8 mouse cellular contexts compared by ENCODE assay signal in the genomic region with DNA sequence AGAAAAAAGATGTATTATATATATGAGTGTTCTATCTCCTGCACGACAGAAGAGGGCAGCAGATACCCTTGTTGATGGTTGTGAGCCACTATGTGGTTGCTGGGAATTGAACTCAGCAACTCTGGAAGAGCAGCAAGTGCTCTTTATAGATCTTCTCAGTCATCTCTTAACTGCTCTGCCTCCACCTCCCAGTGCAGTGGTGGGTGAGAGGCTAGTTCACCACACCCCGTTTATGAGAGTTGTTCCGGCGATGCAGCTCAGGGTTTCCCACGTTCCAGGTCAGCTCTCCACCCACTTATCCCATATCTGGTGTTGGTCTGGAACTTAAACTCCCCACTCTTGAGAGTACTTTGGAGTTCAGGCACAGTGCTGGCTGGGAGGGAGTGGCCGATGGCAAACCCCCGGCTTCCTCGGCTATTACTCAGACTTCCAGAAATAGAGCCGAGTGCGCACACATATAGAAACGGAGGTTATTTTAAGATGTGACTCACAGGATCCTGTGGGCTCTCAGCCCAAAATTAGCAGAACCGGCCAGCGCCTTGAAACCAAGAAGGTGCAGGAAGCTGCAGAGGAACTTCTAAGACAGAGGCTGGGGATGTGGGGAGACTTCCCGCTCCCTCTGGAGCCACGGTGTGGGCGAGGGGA. TPM values are rescaled to one million over a fixed set of nuclear protein-coding genes. Genes with fewer than 3 reads are reported as not detected.
A peak's percentile ranks its signal among the peaks of the same experiment; 100 is the strongest.
DNase-seq lines count a peak whose midpoint lies in the region; ATAC-seq and TF ChIP-seq lines count a peak whose summit lies in the region.

No protein-coding gene starts in this region.

- peak overlapping the region; percentile 64 for H3K4me2 ChIP-seq in intestine, postnatal 0 days (replicated peaks; ENCODE audit: low read depth)
- H3K4me2 ChIP-seq in liver, embryonic 12.5 days: peak overlapping the region; percentile 72

- H3K9me3 ChIP-seq in embryonic facial prominence, embryonic 10.5 days: no peaks in the 10 kb centered on the region
- no peaks in the 10 kb centered on the region for H3K9me3 ChIP-seq in intestine, postnatal 0 days (ENCODE audit: control insufficient read depth)
- H3K9me3 ChIP-seq in liver, embryonic 12.5 days (replicated peaks): no peaks in the 10 kb centered on the region

- H3K27ac ChIP-seq in embryonic facial prominence, embryonic 10.5 days (replicated peaks): no peak overlapping the region; the same call in 1 of the 2 replicates
- peak overlapping the region; percentile 81 for H3K27ac ChIP-seq in intestine, postnatal 0 days (ENCODE audit: low read depth, low read length)
- H3K27ac ChIP-seq in liver, embryonic 12.5 days: peak overlapping the region; percentile 66

- TF ChIP-seq CTCF in intestine, postnatal 0 days (IDR thresholded peaks at IDR 0.05; ENCODE audit: low read depth): peak; percentile 70

- no peaks in the 10 kb centered on the region for H3K36me3 ChIP-seq in embryonic facial prominence, embryonic 10.5 days (replicated peaks)
- H3K36me3 ChIP-seq in intestine, postnatal 0 days (ENCODE audit: control insufficient read depth, insufficient read depth): no peaks in the 10 kb centered on the region
- no peaks in the 10 kb centered on the region for H3K36me3 ChIP-seq in liver, embryonic 12.5 days

- H3K27me3 ChIP-seq in embryonic facial prominence, embryonic 10.5 days (replicated peaks; ENCODE audit: low read depth, poor library complexity, severe bottlenecking): no peaks in the 10 kb centered on the region
- no peaks in the 10 kb centered on the region for H3K27me3 ChIP-seq in intestine, postnatal 0 days (replicated peaks; ENCODE audit: control insufficient read depth, insufficient read depth, low read length)
- H3K27me3 ChIP-seq in liver, embryonic 12.5 days (replicated peaks): 0 out of 2 replicates have a peak, but pooled peaks cover 6% of the 10 kb centered on the region

- peaks cover 35% of the 10 kb centered on the region for H3K4me1 ChIP-seq in embryonic facial prominence, embryonic 10.5 days
- no peaks in the 10 kb centered on the region for H3K4me1 ChIP-seq in intestine, postnatal 0 days (replicated peaks; ENCODE audit: control insufficient read depth, insufficient read depth, low read length)
- H3K4me1 ChIP-seq in liver, embryonic 12.5 days: peaks cover 38% of the 10 kb centered on the region

- peak overlapping the region; percentile 48 for H3K4me3 ChIP-seq in embryonic facial prominence, embryonic 10.5 days
- H3K4me3 ChIP-seq in intestine, postnatal 0 days (ENCODE audit: low read depth, low read length): peak overlapping the region; percentile 17
- peak overlapping the region; percentile 35 for H3K4me3 ChIP-seq in liver, embryonic 12.5 days

- H3K9ac ChIP-seq in intestine, postnatal 0 days (ENCODE audit: low read depth, low read length): no peak overlapping the region
- peak overlapping the region; percentile 57 for H3K9ac ChIP-seq in liver, embryonic 12.5 days

- 14% methylated on average over 16 of the region's 16 CpGs for WGBS in embryonic facial prominence, embryonic 10.5 days
- 3% methylated on average over 16 of the region's 16 CpGs for WGBS in intestine, postnatal 0 days
- WGBS in liver, embryonic 12.5 days (ENCODE audit: insufficient replicate concordance): 2% methylated on average over 16 of the region's 16 CpGs

- DNase-seq in B cell, adult 2 months: peak; percentile 72 to 78
- peak; percentile 87 for DNase-seq in Muller cell, postnatal 12 days (ENCODE audit: inconsistent ontology term)
- DNase-seq in embryonic facial prominence, embryonic 10.5 days (ENCODE audit: low spot score): no peak
- peak; percentile 83 to 92 for DNase-seq in heart, adult 18-20 months
- DNase-seq in urinary bladder, postnatal 36 days (ENCODE audit: low spot score in 2 of 2): peak; percentile 63 to 65

- ATAC-seq in intestine, postnatal 0 days: peak; percentile 3; the same call in 1 of the 2 replicates
- ATAC-seq in liver, embryonic 12.5 days: no peak
- peak; percentile 84 for ATAC-seq in monocyte, adult 5-6 weeks (replicated peaks; ENCODE audit: insufficient number of reproducible peaks, low FRiP score, low TSS enrichment, poor library complexity, severe bottlenecking)

RNA-seq across cellular contexts. Expression of gene Dot1l, which starts 3.7 kb away (rescaled TPM):
- 23.5 and 25.0 TPM in 2 replicates for polyA plus RNA-seq in embryonic facial prominence, embryonic 10.5 days (2016; fragmentation: Nextera tagmentation; extraction: Ambion mirVana)
- total RNA-seq in heart, adult 18-20 months (2021): 10 to 100 TPM; 11.7 to 14.3 TPM
- polyA plus RNA-seq in intestine, postnatal 0 days (2015; fragmentation: Nextera tagmentation; extraction: Ambion mirVana): 6.2 and 7.6 TPM in 2 replicates
- 15.7 TPM in 2 replicates for polyA plus RNA-seq in liver, embryonic 12.5 days (2016; fragmentation: Nextera tagmentation; extraction: Ambion mirVana)
- 5.2 to 17.7 TPM (median 6.3 TPM) in 3 replicates for total RNA-seq in monocyte, adult 5-6 weeks (2017)

RNA-seq across cellular contexts. Expression of gene Ap3d1, which starts 9.2 kb away (rescaled TPM):
- 60.5 and 61.5 TPM in 2 replicates for polyA plus RNA-seq in embryonic facial prominence, embryonic 10.5 days (2016; fragmentation: Nextera tagmentation; extraction: Ambion mirVana)
- 10 to 100 TPM; 42.3 to 45.0 TPM for total RNA-seq in heart, adult 18-20 months (2021)
- polyA plus RNA-seq in intestine, postnatal 0 days (2015; fragmentation: Nextera tagmentation; extraction: Ambion mirVana): 41.3 and 49.5 TPM in 2 replicates
- 36.5 and 38.2 TPM in 2 replicates for polyA plus RNA-seq in liver, embryonic 12.5 days (2016; fragmentation: Nextera tagmentation; extraction: Ambion mirVana)
- 65.5 to 110 TPM (median 103 TPM) in 3 replicates for total RNA-seq in monocyte, adult 5-6 weeks (2017)

RNA-seq across cellular contexts. Expression of gene Sf3a2, which starts 46.7 kb away (rescaled TPM):
- 114 and 127 TPM in 2 replicates for polyA plus RNA-seq in embryonic facial prominence, embryonic 10.5 days (2016; fragmentation: Nextera tagmentation; extraction: Ambion mirVana)
- total RNA-seq in heart, adult 18-20 months (2021): 10 to 100 TPM; 28.6 to 28.7 TPM
- 35.5 and 39.0 TPM in 2 replicates for polyA plus RNA-seq in intestine, postnatal 0 days (2015; fragmentation: Nextera tagmentation; extraction: Ambion mirVana)
- 53.5 and 54.1 TPM in 2 replicates for polyA plus RNA-seq in liver, embryonic 12.5 days (2016; fragmentation: Nextera tagmentation; extraction: Ambion mirVana)
- 9.4 to 23.3 TPM (median 10.7 TPM) in 3 replicates for total RNA-seq in monocyte, adult 5-6 weeks (2017)

RNA-seq across cellular contexts. Expression of gene Plekhj1, which starts 47.1 kb away (rescaled TPM):
- polyA plus RNA-seq in embryonic facial prominence, embryonic 10.5 days (2016; fragmentation: Nextera tagmentation; extraction: Ambion mirVana): 181 and 184 TPM in 2 replicates
- total RNA-seq in heart, adult 18-20 months (2021): 10 to 100 TPM; 30.7 to 32.4 TPM
- 60.9 and 61.8 TPM in 2 replicates for polyA plus RNA-seq in intestine, postnatal 0 days (2015; fragmentation: Nextera tagmentation; extraction: Ambion mirVana)
- 134 and 137 TPM in 2 replicates for polyA plus RNA-seq in liver, embryonic 12.5 days (2016; fragmentation: Nextera tagmentation; extraction: Ambion mirVana)
- 29.4 to 59.3 TPM (median 41.3 TPM) in 3 replicates for total RNA-seq in monocyte, adult 5-6 weeks (2017)

RNA-seq across cellular contexts. Expression of gene Izumo4, which starts 49.3 kb away (rescaled TPM):
- polyA plus RNA-seq in embryonic facial prominence, embryonic 10.5 days (2016; fragmentation: Nextera tagmentation; extraction: Ambion mirVana): 10.5 and 10.8 TPM in 2 replicates
- total RNA-seq in heart, adult 18-20 months (2021): 1 to 10 TPM; 2.5 to 2.6 TPM
- 12.2 and 14.4 TPM in 2 replicates for polyA plus RNA-seq in intestine, postnatal 0 days (2015; fragmentation: Nextera tagmentation; extraction: Ambion mirVana)
- 10.1 and 10.6 TPM in 2 replicates for polyA plus RNA-seq in liver, embryonic 12.5 days (2016; fragmentation: Nextera tagmentation; extraction: Ambion mirVana)
- 10.6 to 17.9 TPM (median 17.1 TPM) in 3 replicates for total RNA-seq in monocyte, adult 5-6 weeks (2017)
